Mouse (Mus musculus) left cerebral cortex, postnatal 25 days (tissue): Measurements from ENCODE around the gene Tgfb1i1. TPM values are rescaled to one million over a fixed set of nuclear protein-coding genes. Genes with fewer than 3 reads are reported as not detected.

Experiments
- DNase-seq, 2 experiments: peaks; one replicate each; pipeline ENCODE4 v3.0.0; 2022; ENCODE audit warnings: low spot score in 2 of 2, mixed read lengths in 1 of 2
- intact Hi-C: fragments of 180-260 bp; cut with DNase I; formaldehyde crosslinking; loops from one replicate; pipeline ENCODE4 v1.15.1; 2025
- total RNA-seq, 2 experiments: library from RNA; stranded (reverse); gene quantifications; 2 replicates each; pipeline ENCODE4 v1.2.3; 2021

Gene Tgfb1i1
- total RNA-seq, 2 experiments from 2014 or later = 18.6 to 22.6 TPM

DNA sequence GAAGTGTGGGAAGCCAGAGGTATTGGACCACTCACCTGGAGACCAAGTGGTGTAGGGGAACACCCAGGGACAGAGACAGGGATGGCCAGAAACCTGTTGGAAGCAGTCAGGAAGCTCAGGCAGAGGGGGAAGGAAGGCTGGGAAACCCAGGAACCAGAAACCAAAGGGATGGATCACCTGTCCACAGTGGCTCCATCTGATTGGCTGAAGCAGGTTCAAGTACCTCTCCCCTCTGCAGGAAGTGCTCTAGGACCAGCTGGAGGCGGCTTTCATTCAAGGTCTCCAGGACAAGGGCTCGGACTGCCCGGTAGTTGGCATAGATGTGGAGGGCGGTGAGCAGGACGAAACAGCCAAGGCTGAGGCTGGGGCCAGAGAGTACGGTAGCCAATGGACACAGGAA is 29.4 kb downstream of the Tgfb1i1 start:
- DNase-seq = no peak
- intact Hi-C loops = no loop called here

DNA sequence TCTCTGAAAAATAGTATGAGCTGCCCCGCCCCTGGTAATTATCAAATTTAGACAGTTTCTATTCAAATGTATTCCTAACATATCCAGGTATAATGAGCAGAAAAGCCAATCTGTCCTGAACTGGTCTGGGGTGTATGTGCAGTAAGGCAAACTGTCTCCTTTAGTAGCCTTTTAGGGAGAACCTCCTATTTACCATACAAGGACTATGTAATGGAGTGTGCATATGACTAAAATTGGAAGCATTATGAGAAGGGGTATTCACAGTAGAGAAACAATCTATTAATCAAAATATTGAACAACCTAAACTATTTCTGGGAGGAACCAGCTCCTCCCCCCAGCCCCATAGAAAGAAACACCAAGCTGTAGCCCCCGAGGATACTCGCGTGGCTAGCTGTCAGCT is 33.1 kb downstream of the Tgfb1i1 start:
- intact Hi-C loops = no loop called here
- no peak for DNase-seq

DNA sequence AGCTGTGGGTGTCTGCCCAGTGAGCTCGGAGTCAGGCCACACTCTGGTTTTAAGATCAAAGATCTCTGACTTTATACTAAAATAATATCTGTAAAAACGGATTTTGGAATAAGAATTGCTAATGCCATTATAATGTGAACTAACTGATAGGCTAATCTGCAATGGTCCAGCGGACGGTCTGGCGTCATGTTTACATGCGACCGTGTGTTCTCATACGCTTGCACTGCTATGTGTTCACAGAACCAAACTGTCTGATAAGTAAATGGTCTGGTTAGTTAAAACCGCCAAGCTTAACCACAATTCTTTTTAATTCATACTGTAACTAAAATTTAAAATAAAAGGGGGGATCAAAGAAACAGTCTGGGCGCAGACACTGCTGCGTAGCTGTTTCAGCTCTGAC is 35.2 kb downstream of the Tgfb1i1 start:
- intact Hi-C loops = no loop called here

DNA sequence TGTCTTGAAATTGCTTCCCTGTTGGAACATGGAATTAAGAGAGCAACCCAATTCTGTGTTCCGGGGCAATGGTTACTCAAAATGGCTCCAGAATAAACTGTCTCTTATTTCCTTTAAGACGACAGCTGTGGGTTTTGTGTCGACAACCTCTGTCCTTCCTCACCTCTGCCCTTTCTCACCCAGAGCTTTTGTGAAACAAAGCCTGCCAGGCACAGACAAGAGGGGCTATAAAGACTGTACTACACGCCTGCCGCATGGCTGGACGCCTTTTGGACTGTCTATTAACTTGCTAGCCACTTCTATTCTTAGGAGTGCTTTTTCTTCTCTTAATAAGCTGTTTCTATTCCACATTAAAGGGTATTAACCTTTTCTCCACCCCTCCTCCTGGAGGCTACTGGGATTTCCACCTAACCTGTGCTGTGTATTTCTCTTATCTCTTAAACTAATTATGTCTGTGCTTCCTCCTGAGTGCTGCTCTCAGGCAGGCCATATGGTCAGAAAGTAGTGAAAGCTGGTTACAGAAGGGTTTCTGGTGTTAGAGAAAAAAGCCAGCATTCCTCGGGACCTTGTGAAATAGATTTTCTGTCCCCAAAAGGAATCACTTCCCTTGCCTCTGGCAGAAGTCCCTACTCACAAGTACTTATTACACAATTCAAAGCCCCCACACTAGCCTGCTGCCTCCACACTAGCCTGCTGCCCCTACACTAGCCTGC is 36.1 kb downstream of the Tgfb1i1 start:
- DNase-seq = no peak
- intact Hi-C loops = no loop called here

More for the DNA sequence above, 35.2 kb downstream of the Tgfb1i1 start:
- DNase-seq = no peak

DNA sequence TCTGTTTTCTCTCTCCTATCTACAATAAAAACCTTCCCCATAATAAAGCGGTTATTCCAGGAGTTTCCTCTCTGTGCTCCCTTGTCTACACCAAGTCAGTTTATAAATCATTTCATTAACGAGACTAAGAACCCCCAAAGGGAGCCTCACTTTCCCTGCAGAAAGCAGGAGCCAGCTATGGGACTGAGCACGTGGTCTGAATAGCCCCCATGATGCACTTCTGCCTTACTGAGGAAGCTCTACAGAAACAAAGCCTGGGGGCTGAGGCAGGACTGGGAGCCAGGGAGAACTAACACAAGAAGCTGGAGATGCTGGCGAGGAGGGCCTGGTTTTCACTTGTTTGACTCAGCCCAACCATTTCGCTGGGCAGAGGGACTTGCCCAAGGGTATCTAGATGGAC is 37.4 kb downstream of the Tgfb1i1 start:
- intact Hi-C loops = no loop called here
- no peak for DNase-seq

DNA sequence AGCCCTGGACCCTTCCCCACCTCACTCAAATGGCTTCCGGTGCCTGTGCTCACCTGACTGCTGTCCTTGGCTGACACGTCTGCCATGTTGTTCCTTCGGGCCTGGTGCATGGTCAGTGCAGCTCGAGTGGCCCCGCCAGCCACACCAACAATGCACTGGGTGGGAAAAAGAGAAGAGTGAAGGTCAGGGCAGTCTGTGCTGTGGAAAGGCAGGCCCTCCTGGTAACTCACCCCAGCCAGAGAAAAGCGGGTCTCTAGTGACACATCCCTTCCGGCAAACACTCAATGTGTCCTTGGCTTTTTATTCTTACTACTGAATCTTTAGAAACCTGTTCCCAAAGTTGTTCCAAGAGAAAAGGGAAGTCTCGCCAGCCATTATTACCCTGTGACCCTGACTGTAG is 38.4 kb downstream of the Tgfb1i1 start:
- DNase-seq = no peak
- intact Hi-C loops = no loop called here

DNA sequence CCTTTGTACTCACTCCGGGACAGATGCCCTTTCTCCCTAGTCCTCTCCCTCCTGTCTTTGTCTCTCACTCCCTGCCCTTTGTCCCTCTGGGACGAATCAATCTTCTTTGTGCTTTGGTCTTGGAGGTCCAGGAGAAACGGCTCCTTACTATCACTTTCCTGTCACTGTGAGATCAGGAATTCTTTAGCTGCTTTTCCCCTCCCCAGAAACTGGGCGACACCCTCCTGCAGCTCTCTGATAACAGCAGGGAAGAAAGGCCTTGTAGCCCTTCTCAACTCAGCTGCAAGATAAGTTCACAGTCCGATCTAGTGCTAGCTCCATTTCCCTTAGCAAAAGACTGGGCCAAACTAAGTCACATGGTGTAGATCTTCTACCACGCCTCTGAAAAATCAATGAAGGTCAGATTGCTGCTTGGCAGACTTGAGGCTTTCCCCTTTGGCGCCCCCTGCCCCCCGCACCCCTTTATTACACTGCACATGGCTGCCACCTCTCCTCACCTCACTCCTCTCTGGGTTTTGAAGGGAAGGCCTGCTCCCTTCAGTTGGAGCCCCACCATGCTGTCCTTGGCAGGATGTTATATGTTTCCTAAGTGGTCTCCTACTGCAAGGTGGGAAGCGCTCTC is 42.4 kb downstream of the Tgfb1i1 start:
- DNase-seq = no peak
- intact Hi-C loops = no loop called here

DNA sequence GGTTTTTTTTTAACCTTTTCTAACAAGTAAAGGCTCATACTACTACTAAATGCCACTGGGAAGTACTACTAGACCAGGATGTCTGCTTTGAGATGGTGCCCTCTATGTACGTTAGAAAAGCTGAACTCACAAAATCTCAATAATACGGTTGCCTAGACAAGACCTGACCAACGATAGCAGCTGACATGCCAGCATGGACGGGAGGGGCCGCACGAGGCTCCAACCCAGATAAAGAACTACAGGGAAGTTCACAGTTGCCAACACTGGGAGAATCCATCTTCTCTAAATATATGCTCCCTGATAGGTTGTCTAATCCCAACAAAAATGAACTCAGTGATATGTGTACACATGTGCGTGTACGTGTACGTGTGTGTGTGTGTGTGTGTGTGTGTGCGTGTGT is 48.2 kb downstream of the Tgfb1i1 start:
- no peak for DNase-seq
- intact Hi-C loops = loop anchor here (5.0 kb wide), 1 partner anchor 413 kb away; no protein-coding TSS in a partner anchor

DNA sequence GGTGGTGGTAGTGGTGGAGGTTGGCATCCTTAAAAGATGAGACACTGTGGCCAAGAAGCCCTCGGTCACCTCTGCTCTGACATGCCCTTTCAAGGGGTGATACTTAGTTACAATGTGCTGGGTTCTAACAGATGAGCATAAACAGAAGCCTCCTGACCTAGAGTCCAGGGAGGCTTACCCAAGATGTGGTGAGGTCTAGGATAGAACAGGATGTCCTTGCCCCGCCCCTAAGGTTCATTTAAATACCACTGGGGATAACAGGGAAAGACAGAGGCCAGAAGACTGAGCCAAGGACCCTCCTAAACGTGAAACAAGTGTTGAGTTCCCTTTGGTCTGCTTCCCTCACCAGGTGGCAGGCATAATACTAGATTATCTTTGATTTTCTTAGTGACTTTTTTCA is 49.9 kb downstream of the Tgfb1i1 start:
- DNase-seq = no peak
- intact Hi-C loops = loop anchor here (2.0 to 5.0 kb wide), 2 partner anchors 48 to 411 kb away; no protein-coding TSS in a partner anchor

DNA sequence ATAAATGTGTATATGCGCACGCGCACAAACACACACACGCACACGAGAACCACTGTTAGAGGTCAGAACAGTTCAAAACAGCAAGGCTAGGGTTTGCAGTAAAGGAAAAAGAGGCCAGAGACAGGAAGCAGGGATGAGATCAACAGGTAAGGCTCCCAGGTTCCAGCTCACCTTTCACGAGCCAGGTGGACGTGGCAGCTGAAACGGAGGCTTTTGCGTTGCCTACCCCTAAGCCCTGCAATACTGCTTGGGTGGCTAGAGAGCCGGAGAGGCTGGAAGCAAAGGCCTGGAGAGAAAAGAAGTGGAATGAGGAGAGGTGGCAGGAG is 50.6 kb downstream of the Tgfb1i1 start:
- intact Hi-C loops = loop anchor here (2.0 to 5.0 kb wide), 2 partner anchors 48 to 410 kb away; no protein-coding TSS in a partner anchor
- no peak for DNase-seq

DNA sequence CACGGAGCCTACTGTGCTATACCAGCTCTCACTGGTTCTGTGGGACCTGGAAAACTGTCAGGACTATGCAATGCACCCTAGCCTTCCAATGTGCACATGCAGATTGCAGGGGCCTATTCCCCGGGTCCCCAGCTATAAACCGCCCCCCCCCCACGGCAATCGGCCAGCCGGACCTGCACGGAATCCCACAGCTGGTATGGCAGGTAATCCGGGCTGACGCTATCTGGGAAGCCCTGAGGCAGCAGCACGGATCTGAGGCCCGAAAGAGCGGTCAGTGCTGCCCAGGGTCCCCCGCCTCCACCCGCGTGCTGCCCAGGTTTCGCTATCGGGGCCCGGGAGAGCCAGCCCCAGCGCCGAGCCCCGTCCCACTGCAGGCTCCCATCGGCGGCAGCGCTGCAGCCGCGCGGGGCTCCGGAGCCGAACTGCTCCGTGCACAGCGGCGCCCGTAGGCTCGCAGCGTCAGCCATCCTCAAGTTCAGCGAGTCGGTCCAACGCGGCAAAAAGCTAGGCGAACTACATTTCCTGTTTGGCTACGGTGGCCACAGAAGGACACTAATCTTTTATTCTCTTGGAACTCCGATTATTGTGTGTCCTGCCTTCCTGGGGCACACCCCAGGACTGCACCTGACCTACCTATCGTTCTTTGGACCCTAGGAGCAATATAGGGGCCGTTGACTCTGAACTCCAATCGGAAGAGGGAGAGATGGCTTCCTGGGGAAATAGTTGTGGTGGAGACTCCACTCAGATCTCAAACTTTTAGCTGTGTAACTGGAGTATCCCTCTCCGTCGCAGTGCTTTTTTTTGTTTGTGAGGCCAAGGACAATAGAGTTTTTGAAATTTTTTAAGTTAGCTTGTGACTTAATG is 51.2 kb downstream of the Tgfb1i1 start, which contains the start of gene BC017158:
Gene BC017158, minus strand, starts transcription at position 554 of the 864 bp plus-strand sequence.
- DNase-seq = peak; percentile 82 to 84
- intact Hi-C loops = loop anchor here (2.0 to 5.0 kb wide), 2 partner anchors 49 to 409 kb away; no protein-coding TSS in a partner anchor

DNA sequence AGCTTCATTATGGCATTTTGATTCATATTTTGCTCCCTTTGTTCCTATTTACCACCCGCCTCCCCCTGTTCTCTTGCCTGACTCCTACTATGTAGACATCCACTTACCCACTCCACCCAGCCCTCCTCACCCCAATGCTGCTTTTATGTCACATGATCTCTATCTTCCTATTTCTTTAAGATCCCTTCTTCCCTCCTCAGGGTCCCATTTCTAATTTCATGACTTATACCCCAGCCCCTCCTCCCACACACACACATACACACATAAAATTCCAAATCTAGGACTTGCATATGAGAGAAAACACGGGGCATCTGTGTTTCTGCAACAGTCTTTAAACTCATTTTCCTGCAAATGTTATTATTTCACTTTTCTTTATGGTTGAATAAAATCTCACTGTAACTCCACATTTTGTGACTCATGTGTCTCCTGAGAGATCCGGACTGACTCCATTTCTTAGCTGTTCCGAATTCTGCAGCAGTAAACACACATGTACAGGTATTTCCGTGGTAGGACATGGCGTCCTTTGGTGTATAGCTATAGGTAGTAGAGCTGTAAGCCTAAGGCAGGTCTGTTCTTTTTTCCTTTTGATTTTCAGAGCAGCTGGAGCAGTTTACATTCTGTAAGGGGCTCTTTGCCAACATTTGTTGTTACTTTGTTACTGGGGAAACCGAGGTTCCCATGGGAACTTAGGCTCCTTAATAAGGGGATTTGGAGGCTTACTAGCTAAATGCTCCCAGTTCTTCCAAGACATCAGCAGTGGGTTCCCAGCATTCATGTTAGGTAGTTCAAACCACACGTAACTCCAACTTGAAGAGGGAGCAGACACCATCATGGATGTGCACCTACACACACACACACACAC is 52.1 kb downstream of the Tgfb1i1 start:
- DNase-seq = peak; percentile 6 to 38
- intact Hi-C loops = loop anchor here (5.0 kb wide), 1 partner anchor 409 kb away; no protein-coding TSS in a partner anchor

DNA sequence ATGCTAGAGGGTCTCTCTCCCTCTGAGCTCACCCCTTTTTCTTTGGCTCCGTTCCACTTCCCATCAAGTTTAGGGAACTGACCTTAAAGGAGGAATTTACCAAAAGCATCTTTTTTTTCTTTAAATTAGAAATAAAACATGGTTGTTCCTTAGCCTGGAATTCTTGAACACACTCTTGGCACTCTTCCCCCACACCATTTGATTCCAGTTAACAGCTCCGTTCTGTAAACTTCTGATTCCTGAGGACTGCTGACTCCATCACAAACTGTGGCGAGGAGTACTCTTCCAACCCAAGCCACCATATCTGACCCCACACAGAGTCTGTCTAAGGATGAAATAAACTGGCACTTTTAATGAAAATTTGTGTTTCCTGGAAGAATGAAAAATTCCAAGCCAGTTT is 54.3 kb downstream of the Tgfb1i1 start:
- intact Hi-C loops = no loop called here

DNA sequence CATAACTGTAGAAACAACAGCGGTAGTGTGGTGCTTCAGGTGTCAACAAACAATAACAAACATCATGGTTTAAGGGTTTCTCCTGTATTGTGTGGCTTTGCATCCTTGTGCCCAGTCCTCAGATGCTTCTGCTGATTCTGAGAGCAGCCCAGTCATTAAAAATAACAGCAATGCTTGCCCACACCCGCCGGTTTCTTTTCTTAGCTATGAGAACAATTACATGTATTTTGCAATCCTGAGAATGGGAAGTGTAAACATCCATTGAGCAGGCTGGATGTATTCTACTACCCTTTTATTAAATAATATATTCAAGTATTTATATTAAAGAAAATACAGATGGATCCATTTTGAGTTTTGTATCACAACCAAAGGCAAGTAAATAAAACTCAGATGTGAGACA is 55.5 kb downstream of the Tgfb1i1 start:
- intact Hi-C loops = no loop called here

More for the DNA sequence above, 54.3 kb downstream of the Tgfb1i1 start:
- DNase-seq = no peak

DNA sequence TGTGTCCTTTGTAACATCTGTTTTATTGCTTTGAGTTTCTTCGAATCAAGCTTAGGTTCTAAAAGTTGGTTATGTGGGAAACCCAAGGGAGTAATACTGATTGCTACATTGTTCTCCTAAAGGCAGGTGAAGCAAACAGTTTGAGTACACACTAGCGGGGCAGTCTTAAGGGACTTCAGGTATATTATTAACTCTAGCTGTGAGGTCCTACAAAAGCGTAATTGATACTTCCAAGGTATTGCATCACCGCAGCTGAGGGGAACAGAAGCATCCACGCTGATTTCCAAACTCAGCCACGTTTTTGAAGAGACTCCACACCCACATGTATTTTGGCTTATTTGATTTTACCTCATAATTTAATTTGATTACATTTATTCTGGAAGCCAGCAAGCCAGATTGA is 57.6 kb downstream of the Tgfb1i1 start:
- no peak for DNase-seq
- intact Hi-C loops = no loop called here

More for the DNA sequence above, 55.5 kb downstream of the Tgfb1i1 start:
- no peak for DNase-seq

DNA sequence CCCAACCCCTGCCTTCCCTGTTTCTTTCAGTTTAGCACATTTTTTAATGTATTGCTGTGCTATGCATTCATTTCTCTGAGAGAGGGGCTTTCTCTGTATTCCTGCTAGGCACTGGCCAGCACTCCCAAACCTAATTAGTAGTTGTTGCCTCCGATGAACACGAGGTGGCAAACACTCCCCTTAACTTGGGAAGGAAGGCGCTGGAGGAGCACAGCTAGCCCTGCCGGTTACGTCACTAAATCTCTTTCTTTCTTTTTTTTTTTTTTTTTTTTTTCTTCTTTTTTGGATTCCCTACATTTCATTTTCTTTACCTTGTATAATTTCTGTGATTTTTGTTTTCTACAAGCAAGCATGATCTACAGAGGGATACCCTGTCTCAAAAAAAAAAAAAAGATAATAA is 58.3 kb downstream of the Tgfb1i1 start:
- peak in 1 of 2 experiments; percentile 50 for DNase-seq
- intact Hi-C loops = loop anchor here (1.0 to 5.0 kb wide), 2 partner anchors 40 to 387 kb away; no protein-coding TSS in a partner anchor
